Mouse (Mus musculus) splenic B cell, adult 2 months (primary cell): ENCODE measurements around the gene Dazap1.
"Not testable (repeated sequence)": the region's sequence is repeated elsewhere in the genome, so short reads cannot be mapped to it uniquely, and the experiment has no call there.

Experiments
- DNase-seq: peaks from one replicate; pipeline ENCODE4 v3.0.0-alpha.2; 2011; ENCODE audit warnings: low read depth, low spot score
- H3K27me3 ChIP-seq: 2 replicates; pipeline ENCODE4 v1.6.1; 2012; ENCODE audit warnings: mild to moderate bottlenecking, low read length, moderate library complexity, mixed read lengths; ENCODE audit not compliant: control insufficient read depth, poor library complexity, insufficient read depth, severe bottlenecking
- H3K36me3 ChIP-seq: 2 replicates; pipeline ENCODE4 v1.6.1; 2012; ENCODE audit warnings: mild to moderate bottlenecking, low read length, moderate library complexity, mixed read lengths; ENCODE audit not compliant: control insufficient read depth, poor library complexity, insufficient read depth, severe bottlenecking

Dazap1 gene

GRCm38 (mm10) chr10:80242088-80242487, 19.2 kb upstream of the Dazap1 start:
- DNase-seq = no peak
- no peaks in the 10 kb centered on the region for H3K27me3 ChIP-seq
- H3K36me3 ChIP-seq = peaks cover 2% of the 10 kb centered on the region; the same call in 1 of the 2 replicates

- peaks cover under 1% of the 10 kb centered on the region; the same call in 1 of the 2 replicates for H3K36me3 ChIP-seq
- no peaks in the 10 kb centered on the region for H3K27me3 ChIP-seq
- no peak for DNase-seq
These were observed 18.7 kb upstream of the Dazap1 start for GRCm38 (mm10) chr10:80242607-80243006.

- no peaks in the 10 kb centered on the region; the same call in 1 of the 2 replicates for H3K36me3 ChIP-seq
- H3K27me3 ChIP-seq = no peaks in the 10 kb centered on the region
- DNase-seq = peak; percentile 81
These were observed 16.4 kb upstream of the Dazap1 start for GRCm38 (mm10) chr10:80244791-80245399.

GRCm38 (mm10) chr10:80245600-80245999, 15.7 kb upstream of the Dazap1 start:
- no peaks in the 10 kb centered on the region for H3K27me3 ChIP-seq
- no peaks in the 10 kb centered on the region; the same call in 1 of the 2 replicates for H3K36me3 ChIP-seq
- DNase-seq = peak; percentile 86

- Histone ChIP-seq H3K27me3 (no peaks in the 10 kb centered on the region), H3K36me3 (no peaks in the 10 kb centered on the region; the same call in 1 of the 2 replicates)
- DNase-seq = peak; percentile 33
These were observed 13.4 kb upstream of the Dazap1 start for GRCm38 (mm10) chr10:80247849-80248248.

- H3K36me3 ChIP-seq, DNase-seq, H3K27me3 ChIP-seq: not testable (repeated sequence)
These were observed 12.8 kb upstream of the Dazap1 start for GRCm38 (mm10) chr10:80248437-80248836.

- DNase-seq = peak; percentile 98
- no peaks in the 10 kb centered on the region for H3K27me3 ChIP-seq
- H3K36me3 ChIP-seq = no peaks in the 10 kb centered on the region; the same call in 1 of the 2 replicates
These were observed 12.2 kb upstream of the Dazap1 start, which contains the start of gene Ndufs7 for GRCm38 (mm10) chr10:80248971-80249640. Gene Ndufs7, plus strand, starts transcription at chr10:80249121.

- Histone ChIP-seq H3K27me3 (no peaks in the 10 kb centered on the region), H3K36me3 (no peaks in the 10 kb centered on the region; the same call in 1 of the 2 replicates)
- DNase-seq = no peak
These were observed 11.2 kb upstream of the Dazap1 start for GRCm38 (mm10) chr10:80250059-80250458.

- Histone ChIP-seq H3K27me3 (no peaks in the 10 kb centered on the region), H3K36me3 (peaks cover 2% of the 10 kb centered on the region)
- no peak for DNase-seq
These were observed 10.7 kb upstream of the Dazap1 start for GRCm38 (mm10) chr10:80250573-80250972.

GRCm38 (mm10) chr10:80252011-80252410, 9.3 kb upstream of the Dazap1 start:
- DNase-seq = no peak
- H3K27me3 ChIP-seq = no peaks in the 10 kb centered on the region
- H3K36me3 ChIP-seq = peaks cover 3% of the 10 kb centered on the region

GRCm38 (mm10) chr10:80252493-80253274, 8.6 kb upstream of the Dazap1 start:
- peaks cover 4% of the 10 kb centered on the region for H3K36me3 ChIP-seq
- DNase-seq = no peak

GRCm38 (mm10) chr10:80253551-80253950, 7.7 kb upstream of the Dazap1 start:
- peaks cover 4% of the 10 kb centered on the region for H3K36me3 ChIP-seq
- no peak for DNase-seq
- H3K27me3 ChIP-seq = no peaks in the 10 kb centered on the region

More at GRCm38 (mm10) chr10:80252493-80253274, 8.6 kb upstream of the Dazap1 start:
- no peaks in the 10 kb centered on the region for H3K27me3 ChIP-seq

GRCm38 (mm10) chr10:80254331-80255297, 6.7 kb upstream of the Dazap1 start:
- H3K27me3 ChIP-seq = no peaks in the 10 kb centered on the region
- peaks cover 4% of the 10 kb centered on the region for H3K36me3 ChIP-seq
- DNase-seq = no peak
